Mouse (Mus musculus): Measurements from ENCODE around the gene Dpf2.
A peak's percentile ranks its signal among the peaks of the same experiment; 100 is the strongest.

Gene Dpf2

DNA sequence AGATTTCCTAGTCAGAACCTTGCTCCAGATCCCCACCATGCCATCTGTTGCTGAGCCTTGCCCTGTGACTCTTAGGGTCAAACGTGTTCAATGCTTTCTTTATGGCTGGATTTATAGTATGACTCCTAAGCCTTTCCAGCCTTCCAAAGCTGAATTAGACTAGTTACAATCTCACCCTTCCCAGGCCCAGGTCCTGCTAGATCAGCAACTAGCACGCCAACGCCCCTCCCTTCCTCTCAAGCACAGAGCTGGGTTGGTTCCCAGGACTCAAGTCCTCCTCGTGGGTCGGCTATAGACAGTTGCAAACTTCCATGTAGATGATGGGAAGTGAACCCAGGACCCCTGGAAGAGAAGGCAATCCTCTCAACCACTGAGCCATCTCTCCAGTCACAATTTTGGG, 22.9 kb upstream of the Dpf2 start:
- no peak for DNase-seq (ENCODE audit: low spot score)

DNA sequence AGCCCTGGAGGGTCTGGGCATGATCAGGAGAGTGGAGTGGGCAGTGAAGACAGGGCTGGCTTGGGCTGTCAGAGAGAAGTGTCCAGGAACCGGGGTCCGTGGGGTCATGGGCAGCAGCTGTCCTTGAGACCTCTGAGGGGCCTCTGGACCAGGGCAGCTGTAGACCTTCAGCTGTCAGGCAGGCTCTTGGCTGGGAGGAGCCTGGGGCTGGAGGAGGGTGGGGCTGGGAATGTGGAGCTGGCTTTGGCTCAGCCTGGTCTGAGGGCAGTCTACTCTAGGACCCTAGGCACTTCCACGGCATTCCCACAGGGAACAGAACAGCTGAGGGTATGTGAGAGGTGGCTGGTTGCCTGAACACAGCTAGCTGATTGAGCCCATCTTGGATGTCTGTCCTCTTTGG, 22.5 kb upstream of the Dpf2 start:
- no peak for DNase-seq (ENCODE audit: low spot score)

DNA sequence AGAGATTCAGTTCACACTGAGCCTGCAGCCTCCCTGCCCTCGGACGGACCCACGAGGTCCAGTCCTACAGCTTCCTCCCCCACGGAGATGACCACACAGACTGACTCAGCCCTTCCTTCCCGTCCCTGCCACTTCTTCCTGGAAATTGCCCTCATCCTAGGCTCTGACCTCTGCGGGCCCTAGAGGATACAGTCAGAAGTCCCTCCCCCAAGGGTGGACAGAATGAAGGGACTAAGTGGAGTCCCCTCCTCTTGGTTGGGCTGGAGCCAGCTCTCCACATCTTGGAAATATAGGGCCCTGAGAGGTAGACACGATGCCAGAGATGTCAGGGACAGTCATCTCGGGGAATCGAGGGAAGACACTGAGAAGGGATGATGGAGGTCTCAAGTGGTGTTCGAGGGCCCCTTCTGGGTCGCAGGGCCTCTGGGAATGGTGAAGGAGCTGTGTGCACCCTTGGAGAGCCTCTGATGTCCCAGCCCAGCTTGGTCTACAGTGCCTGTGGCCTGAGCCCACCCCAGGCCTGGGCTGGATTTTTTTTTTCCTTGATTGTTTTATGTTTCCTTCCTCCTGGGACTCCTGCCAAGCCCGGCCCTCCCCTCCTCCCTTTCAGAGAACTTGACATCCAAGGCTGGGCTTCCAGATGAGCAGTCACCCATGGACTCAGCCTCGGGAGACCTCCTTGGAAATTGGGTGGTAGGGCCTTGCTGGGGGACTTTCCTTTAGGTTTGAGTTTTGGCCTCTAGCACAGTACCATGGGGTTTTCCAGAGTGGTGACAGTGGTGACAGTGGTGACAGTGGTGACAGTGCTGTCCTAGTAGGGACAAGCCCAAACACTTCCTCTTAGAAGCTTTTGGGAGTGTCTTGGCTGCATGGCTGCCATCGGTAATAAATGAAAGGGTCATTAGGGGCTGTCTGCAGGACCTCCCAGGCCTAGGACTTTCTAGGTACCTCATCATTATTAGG, 17.1 kb upstream of the Dpf2 start:
- DNase-seq (ENCODE audit: low spot score) = no peak

DNA sequence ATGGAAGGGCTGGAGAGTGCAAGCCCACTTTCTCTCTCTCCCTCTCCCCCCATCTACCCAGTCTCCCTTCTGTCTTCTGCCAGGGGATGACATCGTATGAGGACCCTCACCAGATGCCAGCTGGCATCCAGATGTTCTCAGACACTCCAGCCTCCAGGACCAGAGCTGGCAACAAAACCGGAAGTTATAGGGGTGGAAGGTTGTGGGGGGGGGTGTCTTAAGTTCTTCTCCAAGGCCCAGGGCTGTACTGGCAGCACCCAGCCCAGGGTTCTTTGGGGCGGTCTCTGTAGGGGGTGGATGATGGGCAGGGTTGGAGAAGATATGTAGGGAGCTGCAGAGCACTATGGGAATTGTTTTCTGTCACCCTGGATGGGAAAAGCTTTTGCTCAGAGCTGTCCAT, 15.7 kb upstream of the Dpf2 start:
- DNase-seq (ENCODE audit: low spot score) = no peak

DNA sequence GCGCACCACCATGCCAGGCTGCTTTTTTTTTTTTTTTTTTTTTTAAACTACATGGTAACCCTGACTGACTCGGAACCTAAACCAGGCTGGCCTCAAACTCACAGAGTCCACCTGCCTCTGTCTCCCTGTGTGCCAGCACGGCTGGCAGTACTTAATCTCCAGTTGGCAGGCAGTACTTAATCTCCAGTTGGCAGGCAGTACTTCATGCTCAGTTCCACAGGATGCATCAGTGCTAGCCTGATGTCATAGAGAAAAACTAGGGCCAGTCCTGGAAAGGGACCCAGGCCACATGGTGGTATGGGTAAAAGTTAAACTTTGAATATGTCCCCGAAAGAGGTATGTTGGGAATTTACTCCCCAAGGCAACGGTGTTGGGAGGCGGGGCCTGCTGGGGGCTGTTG, 15.3 kb upstream of the Dpf2 start:
- DNase-seq (ENCODE audit: low spot score) = no peak

DNA sequence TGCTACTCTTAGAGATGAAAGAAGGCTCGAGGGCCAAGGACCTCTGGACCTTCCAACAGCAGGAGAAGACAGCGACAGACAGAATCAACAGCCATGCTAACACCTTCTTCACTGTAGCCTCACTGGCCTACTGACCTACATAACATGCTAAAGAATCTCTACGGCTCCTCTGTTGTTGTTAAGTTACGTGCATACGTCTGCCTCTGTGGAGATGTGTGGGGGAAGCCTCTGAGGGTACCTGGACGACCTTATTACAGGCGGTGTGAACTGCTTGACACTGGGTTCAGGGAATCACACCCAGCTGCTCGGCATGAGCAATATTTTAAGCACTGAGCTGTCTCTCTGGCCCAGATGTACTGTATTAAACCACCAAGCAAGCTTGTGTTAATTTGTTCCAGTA, 14.7 kb upstream of the Dpf2 start:
- DNase-seq (ENCODE audit: low spot score) = no peak

DNA sequence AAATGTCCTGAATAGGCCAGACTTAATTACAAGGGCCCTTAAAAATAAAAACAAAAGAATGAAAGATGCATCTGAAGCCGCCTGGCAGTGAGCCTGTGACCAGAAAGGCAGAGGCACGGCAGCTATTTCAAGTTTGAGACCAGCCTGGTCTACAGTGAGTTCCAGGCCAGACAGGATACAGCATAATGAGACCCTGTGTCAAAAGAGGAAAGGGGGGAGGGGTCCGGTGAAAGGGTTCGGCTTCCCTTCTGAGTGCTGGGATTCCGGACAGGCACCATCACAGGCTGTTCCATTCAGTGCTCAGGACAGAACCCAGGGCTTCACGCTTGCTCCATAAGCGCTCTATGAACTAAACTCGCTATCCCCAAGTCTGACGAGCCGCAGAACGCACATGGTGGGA, 14.2 kb upstream of the Dpf2 start:
- DNase-seq (ENCODE audit: low spot score) = no peak

DNA sequence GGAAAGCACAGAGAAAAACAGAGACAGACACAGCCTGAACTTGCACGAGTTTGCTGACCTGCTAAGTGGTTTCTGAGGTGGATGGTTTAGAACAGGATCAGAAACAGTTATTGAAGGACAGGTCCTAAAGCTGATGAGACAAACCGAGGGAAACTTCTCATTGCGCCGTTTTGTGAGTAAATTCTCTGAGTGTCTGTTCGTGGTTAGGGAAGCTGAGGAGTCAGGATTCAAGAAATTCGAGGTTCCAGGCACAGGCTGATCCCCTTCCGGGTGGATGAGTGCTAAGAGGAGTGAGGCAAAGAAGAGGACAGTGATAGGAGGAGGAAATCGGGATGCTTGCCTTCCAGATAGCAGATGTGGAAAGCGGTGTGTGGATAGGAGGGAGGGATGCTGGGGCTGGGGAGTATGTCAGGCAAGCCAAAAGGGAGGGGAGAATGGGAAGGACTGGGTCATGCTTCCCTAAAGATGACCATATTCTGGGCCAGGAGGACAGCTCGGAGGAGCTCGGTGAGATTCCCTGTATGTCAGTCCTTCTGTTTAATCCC, 12.6 kb upstream of the Dpf2 start:
- no peak for DNase-seq (ENCODE audit: low spot score)

DNA sequence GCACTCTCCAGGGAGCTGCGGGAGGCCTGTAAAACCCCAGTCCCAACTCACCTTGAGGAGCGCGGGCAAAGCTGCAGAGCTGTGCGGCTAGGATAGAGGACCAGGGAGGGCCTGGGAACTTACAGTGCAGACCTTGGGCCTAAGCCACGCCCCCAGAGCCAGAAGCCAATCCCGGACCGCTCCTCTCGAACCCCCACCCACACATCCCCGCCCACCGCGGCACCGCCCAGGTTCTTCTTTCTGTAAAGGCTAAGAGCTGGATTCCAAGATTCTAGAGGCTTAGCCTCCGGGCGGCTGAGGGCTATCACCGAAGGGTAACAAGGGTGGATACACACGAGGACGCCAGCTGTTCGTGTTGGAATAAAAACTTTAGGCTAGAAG, 11.9 kb upstream of the Dpf2 start, which contains the start of gene Cdc42ep2:
TSS of gene Cdc42ep2 (minus strand) at position 104 of the 381 bp plus-strand sequence.
- peak; percentile 84 for DNase-seq (ENCODE audit: low spot score)

DNA sequence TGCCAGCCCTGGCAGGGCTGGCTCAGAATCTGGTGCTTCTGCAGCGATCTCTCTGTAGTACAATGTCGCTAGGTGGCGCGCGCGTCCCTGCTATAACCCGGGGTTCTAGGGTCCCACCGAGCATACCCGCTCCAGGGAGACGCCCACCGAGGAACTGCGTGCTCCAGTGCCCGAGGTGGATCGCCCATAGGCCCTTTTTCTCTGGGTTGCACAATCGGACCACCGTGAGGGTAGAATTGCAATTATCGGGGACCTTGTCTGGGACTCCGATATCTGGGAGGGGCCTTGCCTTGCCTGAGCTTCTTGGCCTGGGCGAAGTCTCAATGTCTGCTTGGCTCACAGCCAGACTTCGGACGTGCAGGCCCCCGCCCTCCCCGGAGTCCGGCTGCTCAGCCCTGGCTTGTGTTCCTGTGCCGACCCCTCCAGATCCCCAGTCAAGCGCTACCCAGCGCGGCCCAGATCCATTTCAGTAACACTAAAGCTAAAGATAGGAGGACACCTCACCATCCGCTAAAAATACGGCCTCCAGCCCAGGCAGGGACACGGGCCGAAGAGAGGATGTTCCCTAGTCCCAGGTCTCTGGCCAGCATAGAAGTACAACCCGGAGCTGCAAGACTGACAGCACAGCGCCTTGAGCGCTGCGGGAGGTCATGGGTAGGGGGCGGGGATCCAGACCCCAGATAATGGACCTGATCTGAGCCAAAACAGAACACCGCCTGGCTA, 11.3 kb upstream of the Dpf2 start:
- DNase-seq (ENCODE audit: low spot score) = peak; percentile 81

DNA sequence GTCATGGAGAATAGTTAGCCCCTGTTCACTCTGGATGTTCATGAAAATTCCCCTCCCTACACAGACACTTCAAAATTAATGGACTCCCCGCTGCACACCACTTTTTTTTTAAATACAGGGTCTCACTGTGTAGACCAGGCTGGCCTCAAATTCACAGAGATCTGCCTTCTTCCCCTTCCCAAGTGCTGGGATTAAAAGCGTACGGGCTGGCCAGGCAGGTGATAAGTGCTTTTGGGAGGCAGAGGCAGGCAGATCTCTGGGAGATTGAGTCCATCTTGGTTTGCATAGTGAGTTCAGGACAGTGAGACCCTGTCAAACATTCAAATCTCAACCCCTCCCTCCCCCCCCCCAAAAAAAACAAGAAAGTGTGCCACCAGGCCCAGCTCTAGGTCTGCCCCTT, 10.2 kb upstream of the Dpf2 start:
- DNase-seq (ENCODE audit: low spot score) = no peak

DNA sequence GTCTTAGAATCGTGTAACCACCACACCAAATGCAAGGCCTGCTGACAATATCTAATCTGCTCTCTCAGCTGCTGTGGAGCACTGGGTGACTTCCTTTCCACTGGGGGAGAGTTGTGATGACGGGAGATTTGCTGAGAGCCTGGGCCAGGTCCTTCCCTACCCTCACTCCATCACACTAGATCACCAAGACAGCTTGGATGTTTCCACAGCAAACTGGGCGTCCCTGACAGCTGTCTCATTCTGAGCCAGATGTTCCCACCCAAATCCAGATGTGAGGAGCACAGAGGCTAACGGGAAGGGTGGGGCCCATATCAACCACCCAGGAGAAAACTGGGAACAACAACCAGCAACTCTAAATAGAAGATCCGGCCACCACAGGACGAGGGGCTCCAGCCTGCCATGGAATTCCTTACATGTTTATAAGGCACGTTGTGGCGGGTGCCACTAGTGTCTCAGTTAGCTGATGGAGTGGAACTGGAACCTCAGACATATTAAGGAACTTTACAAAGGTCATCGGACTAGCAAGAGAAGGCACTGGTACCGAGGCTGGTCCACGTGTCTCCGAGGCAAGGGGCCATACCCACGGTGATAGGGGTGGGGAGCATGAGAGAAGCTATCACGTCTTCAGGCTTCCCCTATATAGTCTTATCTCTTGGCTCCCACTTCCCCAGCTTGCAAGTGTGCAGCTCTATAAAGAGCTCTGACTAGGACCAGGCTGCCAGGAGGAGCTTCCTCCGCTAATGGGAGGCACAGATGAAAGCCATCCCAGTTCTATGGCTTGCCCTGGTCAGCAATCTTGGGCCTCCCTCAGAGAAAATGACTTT, 9.5 kb upstream of the Dpf2 start:
- DNase-seq (ENCODE audit: low spot score) = no peak

DNA sequence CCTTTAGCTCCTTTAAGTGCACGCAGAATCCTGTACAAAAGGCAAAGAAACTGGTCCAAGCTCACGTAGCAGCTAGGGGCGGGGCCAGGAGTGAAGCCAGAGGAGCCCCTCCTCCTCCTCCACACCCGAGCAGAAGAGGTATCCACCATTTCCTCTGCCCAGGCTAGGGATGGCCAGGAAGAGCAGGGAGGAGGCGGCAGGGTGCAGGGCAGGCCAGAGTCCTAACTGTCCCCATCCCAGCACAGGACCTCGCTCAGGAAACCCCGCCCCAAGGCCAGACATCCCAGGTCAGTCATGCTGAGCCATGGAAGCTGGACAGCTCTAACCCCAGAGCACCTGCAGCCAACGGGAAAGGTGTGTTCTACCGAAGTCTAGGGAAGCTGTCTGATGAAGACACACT, 8.9 kb upstream of the Dpf2 start:
- no peak for DNase-seq (ENCODE audit: low spot score)

DNA sequence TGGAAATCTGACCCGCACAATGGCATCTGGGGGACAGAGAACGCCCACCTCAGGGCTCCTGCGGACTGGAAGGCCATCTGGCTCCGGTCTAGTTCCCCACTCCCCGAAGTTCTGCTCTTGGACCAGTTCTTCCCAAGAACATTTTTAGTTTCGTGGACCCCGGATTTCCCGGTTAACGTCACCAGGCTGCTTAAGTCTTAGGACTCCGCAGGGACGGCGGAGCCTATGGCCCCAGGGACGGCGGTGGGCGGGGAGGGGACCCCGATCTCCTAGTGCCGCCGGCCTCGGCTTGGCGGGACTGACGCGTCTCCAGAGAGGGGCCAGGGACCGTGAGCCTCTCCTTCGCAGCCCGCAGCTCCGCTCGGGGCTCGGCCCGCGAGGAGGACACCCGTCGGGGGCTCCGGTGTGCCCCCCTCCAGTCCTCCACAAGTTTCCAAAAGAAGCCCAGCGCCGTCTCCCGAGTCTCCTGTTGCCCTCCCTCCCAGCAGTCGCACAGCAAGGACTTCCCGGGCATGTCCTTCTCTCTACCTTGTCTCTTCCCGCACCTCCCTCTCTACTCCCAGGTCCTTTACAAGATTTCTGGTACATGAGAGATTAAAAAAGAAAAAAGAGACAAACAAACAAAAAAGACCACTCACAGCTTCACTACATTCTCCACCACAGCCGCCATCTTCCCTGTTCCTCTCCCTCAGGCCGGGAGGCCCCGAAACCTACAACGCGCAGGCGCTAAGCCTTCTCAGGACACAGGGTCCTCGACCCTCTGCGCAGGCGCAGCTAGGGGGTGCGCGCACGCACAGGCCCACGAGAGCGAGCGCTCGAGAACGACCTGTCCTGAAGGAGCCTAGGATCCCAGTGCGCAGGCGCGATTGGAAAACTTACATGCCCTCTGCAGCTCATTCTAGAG, 455 bp downstream of the Dpf2 start:
- peak; percentile 95 for DNase-seq (ENCODE audit: low spot score)

DNA sequence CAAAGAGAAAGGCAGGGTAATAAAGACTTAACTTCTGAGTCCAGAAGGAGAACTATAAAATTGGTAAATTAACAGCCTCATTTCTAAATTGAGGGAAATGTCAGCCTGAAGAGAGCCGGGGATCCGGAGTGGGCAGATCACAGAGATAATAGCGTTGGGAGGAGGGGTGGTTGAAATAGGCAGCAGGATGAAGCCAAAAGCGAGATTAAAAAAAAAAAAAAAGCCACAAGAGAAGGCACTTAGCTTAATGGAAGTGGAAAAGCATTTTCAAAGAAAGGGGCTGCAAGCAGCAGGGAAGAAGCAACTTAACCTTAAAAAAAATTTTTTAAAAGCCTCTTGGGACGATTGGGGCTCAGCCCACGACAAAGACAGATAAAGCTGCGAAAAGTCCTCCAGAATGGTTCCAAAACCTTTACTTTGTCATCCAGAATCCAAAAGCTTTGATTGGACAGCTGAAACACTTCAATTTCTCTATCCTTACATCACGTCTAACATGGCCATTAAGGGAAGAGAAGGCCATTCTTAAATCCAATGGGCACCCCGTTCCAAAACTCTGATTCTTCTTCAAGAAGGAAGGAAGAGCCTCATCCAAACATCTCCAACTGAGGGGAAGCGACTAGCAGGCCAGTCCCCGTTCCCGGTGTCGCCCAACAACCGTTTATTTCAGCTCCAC, 1.2 kb downstream of the Dpf2 start:
- DNase-seq (ENCODE audit: low spot score) = no peak

DNA sequence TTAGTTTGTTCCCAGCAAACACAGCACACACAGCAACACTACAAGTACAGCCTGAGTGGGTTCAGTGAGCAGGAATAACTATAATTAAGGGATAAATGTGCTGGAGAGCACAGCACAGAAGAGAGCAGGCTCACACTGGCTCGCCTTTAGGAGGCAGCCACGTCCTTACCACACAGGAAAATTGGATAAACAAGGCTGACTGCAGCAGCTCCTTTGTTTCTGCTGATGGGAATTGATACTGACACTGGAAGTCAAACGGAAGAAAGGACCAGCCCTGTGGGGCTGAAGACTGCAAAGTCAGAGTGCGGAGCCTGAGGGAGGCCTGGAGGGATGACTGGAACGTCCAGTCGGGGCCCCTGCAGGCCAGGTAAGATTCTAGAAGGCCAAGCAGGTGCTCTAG, 2.6 kb downstream of the Dpf2 start:
- no peak for DNase-seq (ENCODE audit: low spot score)

DNA sequence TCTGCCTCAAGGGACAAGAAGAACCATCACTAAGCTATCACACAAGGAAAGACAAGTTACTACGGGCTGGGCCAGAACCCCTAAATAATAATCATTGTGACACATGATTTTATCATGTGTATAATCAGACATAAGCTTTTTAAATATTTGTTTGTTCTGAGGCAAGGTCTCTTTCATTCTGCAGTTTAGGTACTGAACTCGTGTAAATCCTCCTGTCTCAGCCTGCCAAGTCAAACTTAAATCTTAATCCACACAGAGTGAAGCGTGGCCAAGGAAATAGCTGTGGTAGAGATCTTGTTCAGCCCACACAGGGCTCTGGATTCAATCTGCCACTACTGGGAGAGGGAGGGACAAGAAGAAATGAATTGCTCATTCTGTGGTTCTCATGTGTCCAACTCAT, 5.5 kb downstream of the Dpf2 start:
- DNase-seq (ENCODE audit: low spot score) = no peak

DNA sequence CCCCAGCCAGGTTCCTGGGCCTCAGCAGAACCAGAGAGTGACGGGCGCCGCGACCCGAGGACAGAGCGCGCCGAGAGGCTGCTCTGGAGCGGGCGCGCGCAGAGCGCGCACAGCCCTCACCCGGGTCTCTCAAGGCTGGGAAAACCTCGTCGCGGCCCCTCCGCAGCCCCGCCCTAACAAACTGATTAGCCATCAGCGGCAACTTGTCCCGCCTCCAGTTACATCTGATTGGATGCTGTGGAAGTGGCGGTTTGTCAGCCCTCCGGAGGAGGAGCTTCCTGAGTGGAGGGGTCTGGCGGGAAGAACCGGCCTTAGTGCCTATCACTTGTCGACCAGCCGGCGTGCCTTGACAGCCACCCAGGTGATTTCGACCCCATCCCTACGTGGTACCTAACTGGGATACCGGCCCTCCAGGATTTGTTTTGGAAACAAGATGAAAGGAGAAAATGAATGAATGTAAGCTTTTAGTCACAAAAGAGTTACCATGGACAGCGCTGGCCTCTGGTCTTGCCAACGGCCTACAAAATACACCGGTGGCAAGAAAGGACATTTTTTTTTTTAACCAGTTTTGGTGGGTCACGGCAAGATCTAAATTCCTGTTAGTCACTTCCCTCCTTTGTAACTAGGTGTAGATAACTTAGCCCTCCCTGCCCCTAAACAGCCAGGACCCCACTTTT, 18.7 kb downstream of the Dpf2 start, which contains the start of gene Tigd3:
TSS of gene Tigd3 (minus strand) at position 148 of the 677 bp plus-strand sequence.
- peak; percentile 75 for DNase-seq (ENCODE audit: low spot score)

DNA sequence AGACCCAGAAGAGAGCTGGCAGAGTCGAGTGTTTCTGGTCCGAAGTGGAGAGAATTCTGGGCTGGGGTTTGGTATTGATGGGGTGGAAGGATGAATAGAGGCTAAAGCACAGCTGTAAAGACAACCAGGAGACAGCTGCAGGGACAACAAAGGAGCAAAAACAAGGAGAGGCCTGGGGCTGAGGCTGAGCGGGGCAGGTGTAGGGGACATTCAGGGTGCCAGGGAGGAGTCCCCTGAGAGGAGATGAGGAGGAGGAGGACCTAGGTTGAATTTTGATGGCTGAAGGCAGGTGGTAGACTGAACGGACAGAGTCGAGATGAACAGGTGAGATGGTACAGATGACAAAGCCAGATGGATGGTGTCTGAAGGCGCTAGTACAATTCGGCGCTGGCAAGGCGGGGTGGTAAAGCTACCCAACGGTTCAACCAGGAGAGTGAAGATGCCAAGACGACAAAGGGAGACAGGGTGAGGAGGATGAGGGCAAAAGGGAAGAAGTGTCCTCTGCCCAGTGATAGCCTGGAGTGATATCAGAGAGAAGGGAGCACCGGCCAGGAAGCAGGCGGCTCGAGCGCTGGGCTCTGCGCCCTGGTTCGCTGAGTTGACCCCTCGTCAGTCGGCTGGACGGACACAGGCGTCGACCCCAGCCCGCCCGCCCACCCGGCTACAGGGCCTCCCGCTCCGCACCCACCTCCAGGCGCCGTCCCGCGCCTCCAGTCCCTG, 19.4 kb downstream of the Dpf2 start:
- DNase-seq (ENCODE audit: low spot score) = no peak

All from urinary bladder, postnatal 10 days (tissue).